Mouse (Mus musculus) mouse embryonic stem cell (cell line): ENCODE results near the gene Lce1e.
"Not testable (repeated sequence)": the region's sequence is repeated elsewhere in the genome, so short reads cannot be mapped to it uniquely, and the experiment has no call there.

Source experiments
- in situ Hi-C, 2 experiments: fragments of 300-500 bp; cut with MboI; formaldehyde crosslinking; loops; 1 replicate in 1 of 2; 3 replicates in 1 of 2; pipeline ENCODE4 v1.14.3; 2019 to 2020; ENCODE audit warnings: low sequenced_read_pairs in 2 of 2, low pct_unique_long_range_greater_than_20kb in 1 of 2, mixed read lengths in 1 of 2; ENCODE audit not compliant: unreplicated experiment in 1 of 2

Gene Lce1e

DNA sequence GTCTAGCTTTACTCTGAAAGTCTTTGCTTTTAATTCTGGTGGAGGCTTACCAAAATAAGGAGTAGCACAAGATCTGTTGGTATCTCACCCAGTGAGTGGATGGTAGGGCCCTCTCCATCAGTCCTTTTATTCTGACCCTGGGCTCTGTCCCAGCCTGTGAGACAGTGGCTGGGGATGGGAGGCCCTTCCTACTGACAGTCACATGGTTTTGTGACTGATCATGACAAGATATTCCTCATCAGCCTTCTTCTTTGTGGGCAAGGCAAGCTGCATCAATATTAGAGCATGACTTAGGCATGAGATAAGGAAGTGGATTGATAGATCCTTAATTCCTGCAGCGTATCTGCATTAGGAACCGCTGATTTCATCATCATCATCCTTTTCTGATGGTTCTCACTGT, at the start of gene Lce1e:
TSS of gene Lce1e (minus strand) at position 101 of the 400 bp plus-strand sequence.
- in situ Hi-C loops: no loop called here

DNA sequence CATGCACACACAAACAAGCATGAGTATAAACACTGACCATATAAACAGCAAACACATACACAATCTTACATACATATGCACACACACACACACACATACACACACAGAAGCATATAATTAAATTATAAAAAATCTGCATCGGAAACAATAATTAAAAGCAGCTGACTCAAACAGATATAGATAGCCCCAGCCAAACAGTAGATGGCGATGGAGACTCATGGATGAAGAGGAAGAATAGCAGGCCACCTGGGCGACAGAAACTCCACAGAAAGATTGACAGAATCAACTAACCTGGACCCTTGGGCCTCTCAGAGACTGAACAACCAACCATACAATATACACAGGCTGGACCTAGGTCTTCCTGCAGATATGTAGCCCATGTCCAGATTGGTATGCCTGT, 44.3 kb upstream of the Lce1e start:
- in situ Hi-C loops: no loop called here

DNA sequence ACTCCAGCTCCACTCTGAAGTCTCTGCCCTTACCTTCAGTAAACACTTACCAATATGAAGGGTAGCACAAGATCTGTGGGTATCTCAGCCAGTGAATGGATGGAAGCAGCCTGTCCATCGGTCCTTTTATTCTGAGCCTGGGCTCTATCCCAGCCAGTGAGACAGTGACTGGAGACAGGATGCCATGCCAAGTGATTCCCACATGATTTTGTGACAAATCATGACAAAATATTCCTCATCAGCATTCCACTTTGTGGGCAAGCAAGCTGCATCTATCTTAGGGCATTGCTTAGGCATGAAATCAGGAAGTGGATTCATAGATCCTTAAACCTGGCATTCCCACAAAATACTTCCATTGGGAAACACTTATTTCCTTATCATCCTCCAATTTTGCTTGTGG, 43.4 kb upstream of the Lce1e start, which contains the start of gene Lce1g:
TSS of gene Lce1g (minus strand) at position 101 of the 400 bp plus-strand sequence.
- in situ Hi-C loops: no loop called here

DNA sequence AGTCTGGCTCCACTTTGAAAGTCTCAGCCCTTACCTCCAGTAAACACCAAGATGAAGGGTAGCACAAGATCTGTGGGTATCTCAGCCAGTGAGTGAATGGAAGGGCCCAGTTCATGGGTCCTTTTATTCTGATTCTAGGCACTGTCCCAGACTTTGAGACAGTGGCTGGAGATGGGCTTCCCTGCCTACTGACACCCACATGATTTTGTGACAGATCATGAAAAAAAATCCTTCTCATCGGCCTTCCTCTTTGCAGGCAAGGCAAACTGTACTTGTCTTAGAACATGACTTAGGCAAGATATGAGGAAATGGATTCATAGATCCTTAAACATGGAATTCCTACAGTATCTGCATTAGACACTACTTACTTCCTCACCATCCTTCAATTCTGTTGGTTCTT, 30.1 kb upstream of the Lce1e start, which contains the start of gene Gm38119:
TSS of gene Gm38119 (minus strand) at position 101 of the 400 bp plus-strand sequence.
- in situ Hi-C loops: no loop called here

DNA sequence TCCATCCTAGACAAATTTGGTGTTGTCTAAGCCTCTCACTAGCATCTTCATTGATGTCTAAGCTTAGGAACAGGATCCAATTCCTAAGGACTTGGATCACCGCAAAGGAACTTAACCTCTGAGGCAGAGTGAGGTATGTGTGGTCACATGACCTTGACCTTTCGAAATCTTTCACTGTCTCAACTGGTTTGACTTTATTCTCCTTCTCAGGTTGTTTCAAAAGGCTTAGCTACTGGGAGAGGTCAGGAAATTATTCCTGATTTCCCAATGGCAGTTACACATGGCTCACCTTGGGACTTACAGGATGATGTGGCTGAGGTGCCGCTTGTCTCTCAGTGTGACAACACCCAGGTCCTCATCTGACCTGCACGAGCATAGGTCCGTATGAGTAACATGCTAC, 13.8 kb upstream of the Lce1e start:
- in situ Hi-C loops: no loop called here

DNA sequence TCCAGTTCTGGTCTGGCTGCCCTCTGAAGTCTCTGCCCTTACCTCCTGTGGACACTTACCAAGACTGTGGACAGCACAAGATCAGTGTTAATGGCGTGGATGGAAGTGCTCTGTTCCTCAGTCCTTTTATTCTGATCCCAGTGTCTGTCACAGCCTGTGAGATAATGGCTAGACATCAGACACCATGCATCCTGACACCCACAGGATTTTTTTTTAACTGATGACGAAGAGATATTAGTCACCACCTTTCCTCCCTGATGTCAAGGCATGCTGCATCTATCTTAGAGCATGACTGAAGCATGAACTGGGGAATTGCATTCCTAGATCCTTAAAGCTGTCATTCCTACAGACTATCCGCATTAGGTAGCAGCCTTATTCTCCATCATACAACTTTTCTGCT, 11.4 kb upstream of the Lce1e start, which contains the start of gene Lce1f:
TSS of gene Lce1f (minus strand) at position 101 of the 400 bp plus-strand sequence.
- in situ Hi-C loops: no loop called here

DNA sequence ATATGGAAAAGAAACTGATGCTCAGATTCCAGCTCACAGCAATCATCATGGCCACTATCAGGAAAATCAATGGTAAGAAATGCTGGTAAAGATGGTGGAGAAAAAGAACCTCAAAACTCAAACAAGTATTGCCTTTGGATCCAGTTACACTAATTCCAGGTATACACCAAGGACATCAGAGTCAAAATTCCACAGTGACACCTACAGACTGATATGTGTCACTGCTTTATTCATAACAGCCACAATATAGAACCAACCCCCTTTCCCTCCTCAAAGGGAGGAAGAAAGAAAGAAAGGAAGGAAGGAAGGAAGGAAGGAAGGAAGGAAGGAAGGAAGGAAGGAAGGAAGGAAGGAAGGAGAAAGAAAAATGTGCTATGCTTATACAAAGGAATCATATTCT, 6.2 kb upstream of the Lce1e start:
- in situ Hi-C loops: no loop called here

DNA sequence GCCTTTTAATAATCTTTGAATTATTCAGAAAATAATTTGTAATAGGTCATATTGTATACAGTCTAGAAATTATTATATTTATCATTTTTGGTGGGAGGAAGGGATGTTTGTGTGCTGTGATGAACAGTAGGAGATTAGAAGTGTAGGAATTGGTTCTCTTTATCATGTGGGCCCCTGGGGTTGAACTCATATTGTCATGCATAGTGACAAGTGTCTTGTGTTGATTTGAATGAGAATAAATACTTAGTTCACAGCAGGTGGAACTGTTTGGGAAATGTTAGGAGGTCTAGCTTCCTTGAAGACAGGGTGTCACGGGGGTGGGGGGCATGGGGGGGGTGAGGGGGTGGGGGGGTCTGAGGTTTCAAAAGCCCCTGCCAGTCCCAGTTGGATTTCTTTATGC, 14.3 kb downstream of the Lce1e start:
- in situ Hi-C loops: no loop called here

DNA sequence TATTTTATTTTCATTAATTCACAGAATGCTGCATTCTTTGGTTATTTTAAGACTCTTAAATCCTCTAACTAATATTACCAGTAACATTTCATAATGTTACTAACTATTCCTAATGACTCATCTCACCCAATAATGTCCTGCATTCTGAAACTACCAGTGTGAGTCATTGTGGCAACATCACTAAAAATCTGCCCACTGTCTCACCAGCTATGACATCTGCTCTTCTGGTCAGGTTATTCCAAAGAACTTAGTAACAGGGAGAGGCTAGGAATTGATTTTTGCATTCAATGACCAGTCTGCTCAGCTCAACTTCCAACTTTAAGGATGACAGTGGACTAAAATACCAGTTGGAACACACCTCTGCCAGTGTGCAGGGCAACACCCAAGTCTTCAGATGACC, 17.2 kb downstream of the Lce1e start:
- in situ Hi-C loops: no loop called here

DNA sequence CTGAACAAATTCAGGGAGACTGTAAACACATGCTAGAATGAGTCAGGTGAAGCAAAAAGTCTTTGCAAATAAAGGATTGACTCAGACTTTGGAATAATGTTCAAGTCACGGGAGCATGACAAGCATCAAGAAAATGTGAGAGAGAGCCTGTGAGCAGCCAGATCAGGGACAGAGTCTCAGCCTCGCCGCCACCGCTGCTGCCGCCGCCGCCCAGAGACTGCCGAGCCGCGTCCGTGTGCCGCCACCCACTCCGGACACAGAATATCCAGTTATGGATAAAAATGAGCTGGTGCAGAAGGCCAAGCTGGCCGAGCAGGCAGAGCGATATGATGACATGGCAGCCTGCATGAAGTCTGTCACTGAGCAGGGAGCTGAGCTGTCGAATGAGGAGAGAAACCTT, 19.7 kb downstream of the Lce1e start:
- in situ Hi-C loops: not testable (repeated sequence)

DNA sequence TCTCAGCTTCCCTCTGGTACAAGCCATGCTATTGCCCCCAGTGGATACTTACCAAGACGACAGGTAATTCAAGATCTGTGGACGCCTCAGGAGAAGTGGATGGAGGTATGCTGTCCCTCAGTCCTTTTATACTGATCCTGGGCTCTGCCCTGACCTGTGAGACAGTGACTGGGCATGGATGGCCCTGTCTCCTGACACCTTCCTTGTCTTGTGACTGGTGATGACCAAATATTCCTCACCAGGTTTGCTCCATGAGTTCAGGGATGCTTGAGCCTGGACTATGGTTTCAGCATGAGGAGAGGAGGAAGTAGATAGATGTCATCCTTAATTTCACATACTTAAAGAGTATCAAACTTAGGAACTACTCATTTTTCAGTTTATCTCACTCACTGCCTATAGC, 21.8 kb downstream of the Lce1e start, which contains the start of gene Lce1d:
TSS of gene Lce1d (minus strand) at position 101 of the 400 bp plus-strand sequence.
- in situ Hi-C loops: no loop called here

DNA sequence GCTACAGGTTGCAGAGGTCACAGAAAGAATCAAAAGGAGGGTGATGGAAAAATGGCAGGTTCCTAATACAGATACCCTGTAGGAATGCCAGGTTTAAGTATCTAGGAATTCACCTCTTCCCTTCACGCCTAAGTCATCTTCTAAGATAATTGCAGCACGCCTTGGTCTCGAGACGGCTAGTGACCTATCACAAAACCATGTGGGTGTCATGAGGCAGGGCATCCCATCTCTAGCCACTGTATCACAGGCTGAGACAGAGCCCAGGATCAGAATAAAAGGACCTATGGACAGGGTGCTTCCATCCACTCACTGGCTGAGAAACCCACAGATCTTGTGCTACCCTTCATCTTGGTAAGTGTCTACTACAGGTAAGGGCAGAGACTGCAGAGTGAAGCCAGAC, 29.9 kb downstream of the Lce1e start, which contains the start of gene Lce1c:
TSS of gene Lce1c (plus strand) at position 301 of the 400 bp plus-strand sequence.
- in situ Hi-C loops: no loop called here

DNA sequence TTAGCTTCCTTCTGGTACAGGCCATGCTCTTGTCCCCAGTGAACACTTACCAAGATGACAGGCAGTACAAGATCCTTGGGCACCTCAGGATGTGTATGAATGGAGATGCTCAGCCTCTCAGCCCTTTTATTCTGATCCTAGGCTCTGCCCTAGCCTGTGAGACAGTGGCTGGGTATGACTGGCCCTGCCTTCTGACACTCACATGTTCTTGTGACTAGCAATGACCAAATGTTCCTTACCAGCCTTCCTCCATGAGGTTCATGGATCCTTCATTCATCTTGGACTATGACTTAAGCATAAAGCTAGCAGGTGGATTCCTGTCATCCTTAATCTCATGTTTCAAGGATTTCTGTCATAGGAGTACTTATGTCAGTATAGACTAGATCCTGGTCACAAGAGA, 38.7 kb downstream of the Lce1e start, which contains the start of gene Lce1a2:
TSS of gene Lce1a2 (minus strand) at position 101 of the 400 bp plus-strand sequence.
- in situ Hi-C loops: no loop called here
